Mouse (Mus musculus): ENCODE data around the gene Dnmt3l. TPM values are rescaled to one million over a fixed set of nuclear protein-coding genes. Genes with fewer than 3 reads are reported as not detected.

The Dnmt3l gene
- polyA plus RNA-seq, 1 experiment from 2014 or later = not detected

DNA sequence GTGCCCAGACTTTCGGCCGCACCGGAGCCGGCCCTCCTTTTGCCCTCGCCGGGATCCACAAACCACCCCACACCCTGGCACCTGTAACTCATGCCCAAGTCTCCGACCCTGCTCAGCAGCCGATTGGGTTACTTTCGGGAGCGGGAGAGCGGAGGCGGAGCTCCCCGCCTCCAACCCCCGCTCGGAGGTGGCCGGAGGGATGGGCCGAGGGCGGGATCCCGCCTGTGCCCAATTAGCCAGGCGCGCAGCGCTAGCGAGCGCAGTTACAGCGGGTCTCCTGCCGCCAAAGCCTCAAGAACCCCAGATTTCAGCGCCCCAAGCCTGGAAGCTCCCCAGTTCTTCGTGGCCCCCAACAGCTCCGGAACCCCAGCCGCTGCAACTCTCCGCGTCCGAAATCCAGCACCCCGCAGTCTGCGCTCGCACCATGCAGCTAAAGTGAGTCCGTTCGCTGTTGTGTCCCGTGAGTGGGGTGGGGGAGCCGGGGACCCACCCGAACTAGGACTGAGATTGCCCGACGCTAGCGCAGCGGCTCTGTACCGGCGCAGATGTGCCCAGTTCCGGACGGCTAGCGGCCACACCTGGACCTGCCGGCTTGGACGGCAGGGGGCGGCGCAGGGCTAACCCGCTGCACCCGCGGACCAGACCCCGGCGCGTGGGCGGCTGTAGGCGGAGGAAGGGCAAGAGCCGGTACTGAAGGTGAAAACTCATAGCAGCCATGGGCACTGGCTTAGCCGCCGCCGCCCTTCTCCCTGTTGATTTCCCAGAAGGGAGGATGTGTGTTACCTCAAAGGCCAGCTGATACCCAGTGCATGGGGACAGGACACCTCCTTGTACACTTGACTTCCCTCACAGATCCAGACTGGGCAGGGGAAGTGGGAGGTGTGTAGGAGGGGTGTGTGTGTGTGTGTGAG, 27.6 kb downstream of the Dnmt3l start, which contains the start of gene Icosl:
Gene Icosl, plus strand, starts transcription at position 202 of the 911 bp plus-strand sequence.
- peak within 1 kb of the TSS; percentile 43 for H3K4me3 ChIP-seq (ENCODE audit: low read depth, low read length)
- H3K4me1 ChIP-seq (ENCODE audit: control insufficient read depth, insufficient read depth, low read length) = no peaks in the 10 kb centered on the region
- peak; percentile 87 for ATAC-seq (ENCODE audit: low read depth)
- under 1% methylated on average over 65 of the region's 66 CpGs for WGBS
- H3K27me3 ChIP-seq (ENCODE audit: control insufficient read depth, insufficient read depth, low read length) = peaks cover 5% of the 10 kb centered on the region; the same call in 1 of the 2 replicates
- H3K9ac ChIP-seq (replicated peaks; ENCODE audit: low read depth, low read length) = peak within 1 kb of the TSS; percentile 52
- H3K27ac ChIP-seq (ENCODE audit: low read depth, low read length) = no peak within 1 kb of the TSS
- H3K4me2 ChIP-seq (ENCODE audit: low read depth, low read length) = peak within 1 kb of the TSS; percentile 97
- no peaks in the 10 kb centered on the region for H3K36me3 ChIP-seq (ENCODE audit: control insufficient read depth, insufficient read depth, low read length)
- H3K9me3 ChIP-seq (ENCODE audit: control insufficient read depth, low read length) = no peaks in the 10 kb centered on the region

- Histone ChIP-seq H3K4me2 (ENCODE audit: low read depth, low read length) (no peak overlapping the region), H3K27ac (ENCODE audit: low read depth, low read length) (no peak overlapping the region), H3K4me1 (ENCODE audit: control insufficient read depth, insufficient read depth, low read length) (no peaks in the 10 kb centered on the region), H3K27me3 (ENCODE audit: control insufficient read depth, insufficient read depth, low read length) (peaks cover 1% of the 10 kb centered on the region; the same call in 1 of the 2 replicates), H3K4me3 (ENCODE audit: low read depth, low read length) (no peak overlapping the region), H3K36me3 (ENCODE audit: control insufficient read depth, insufficient read depth, low read length) (no peaks in the 10 kb centered on the region), H3K9ac (replicated peaks; ENCODE audit: low read depth, low read length) (no peak overlapping the region), H3K9me3 (ENCODE audit: control insufficient read depth, low read length) (no peaks in the 10 kb centered on the region)
- WGBS = 80% methylated on average over 4 of the region's 4 CpGs
- no peak for ATAC-seq (ENCODE audit: low read depth)
Measured at GRCm38 (mm10) chr10:78074151-78074550, 32.4 kb downstream of the Dnmt3l start.

GRCm38 (mm10) chr10:78074977-78075376, 33.2 kb downstream of the Dnmt3l start:
- H3K4me1 ChIP-seq (ENCODE audit: control insufficient read depth, insufficient read depth, low read length) = no peaks in the 10 kb centered on the region
- WGBS = 87% methylated on average over 11 of the region's 11 CpGs
- H3K9me3 ChIP-seq (ENCODE audit: control insufficient read depth, low read length) = no peaks in the 10 kb centered on the region
- H3K4me2 ChIP-seq (ENCODE audit: low read depth, low read length) = no peak overlapping the region
- H3K36me3 ChIP-seq (ENCODE audit: control insufficient read depth, insufficient read depth, low read length) = no peaks in the 10 kb centered on the region
- no peak overlapping the region for H3K9ac ChIP-seq (replicated peaks; ENCODE audit: low read depth, low read length)
- no peak overlapping the region for H3K27ac ChIP-seq (ENCODE audit: low read depth, low read length)
- no peak overlapping the region for H3K4me3 ChIP-seq (ENCODE audit: low read depth, low read length)
- H3K27me3 ChIP-seq (ENCODE audit: control insufficient read depth, insufficient read depth, low read length) = no peaks in the 10 kb centered on the region
- no peak for ATAC-seq (ENCODE audit: low read depth)

DNA sequence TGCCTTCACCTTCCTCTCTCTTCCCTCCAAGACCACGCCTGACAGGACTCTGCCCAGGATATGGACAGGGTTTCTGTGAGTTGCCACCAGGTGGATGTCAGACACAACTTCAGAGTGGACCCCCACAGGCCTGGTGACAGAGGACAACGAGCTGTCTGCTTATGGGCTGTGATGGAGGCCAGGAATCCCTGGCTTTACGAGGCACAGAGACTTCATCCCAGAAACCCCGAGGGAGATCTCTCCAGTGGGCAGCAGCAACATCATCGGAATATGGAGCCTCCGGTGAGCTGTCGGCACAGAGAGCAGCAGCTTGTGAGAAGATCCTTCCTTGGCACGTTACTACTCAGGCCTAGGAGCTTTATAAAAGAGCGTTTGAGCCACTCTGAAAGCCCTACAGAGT, 36.1 kb downstream of the Dnmt3l start:
- Histone ChIP-seq H3K4me3 (ENCODE audit: low read depth, low read length) (no peak overlapping the region), H3K27me3 (ENCODE audit: control insufficient read depth, insufficient read depth, low read length) (no peaks in the 10 kb centered on the region), H3K27ac (ENCODE audit: low read depth, low read length) (no peak overlapping the region), H3K9ac (replicated peaks; ENCODE audit: low read depth, low read length) (no peak overlapping the region), H3K36me3 (ENCODE audit: control insufficient read depth, insufficient read depth, low read length) (no peaks in the 10 kb centered on the region), H3K4me1 (ENCODE audit: control insufficient read depth, insufficient read depth, low read length) (no peaks in the 10 kb centered on the region), H3K4me2 (ENCODE audit: low read depth, low read length) (no peak overlapping the region), H3K9me3 (ENCODE audit: control insufficient read depth, low read length) (no peaks in the 10 kb centered on the region)
- 84% methylated on average over 9 of the region's 9 CpGs for WGBS
- no peak for ATAC-seq (ENCODE audit: low read depth)

DNA sequence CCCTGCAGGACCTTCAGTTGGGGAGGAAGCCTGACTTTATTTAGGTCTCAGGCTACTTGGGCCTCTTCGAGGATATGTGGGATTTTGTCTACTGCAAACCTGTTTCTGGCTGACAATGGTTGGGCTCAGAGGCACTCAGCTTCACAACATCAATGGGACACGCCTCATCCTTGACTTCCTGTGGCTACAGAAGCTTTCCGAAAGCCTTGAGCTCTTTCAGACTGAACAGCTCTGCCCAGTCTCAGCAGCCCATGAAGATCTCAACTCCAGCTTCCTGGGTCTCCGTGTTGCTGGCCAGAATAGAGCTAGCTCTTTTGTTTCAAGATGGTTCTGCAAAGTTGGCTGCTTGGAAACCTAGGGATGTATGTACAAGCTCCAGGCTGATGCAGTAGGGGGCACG, 36.5 kb downstream of the Dnmt3l start:
- Histone ChIP-seq H3K9me3 (ENCODE audit: control insufficient read depth, low read length) (no peaks in the 10 kb centered on the region), H3K9ac (replicated peaks; ENCODE audit: low read depth, low read length) (no peak overlapping the region), H3K4me1 (ENCODE audit: control insufficient read depth, insufficient read depth, low read length) (no peaks in the 10 kb centered on the region), H3K27me3 (ENCODE audit: control insufficient read depth, insufficient read depth, low read length) (no peaks in the 10 kb centered on the region), H3K36me3 (ENCODE audit: control insufficient read depth, insufficient read depth, low read length) (no peaks in the 10 kb centered on the region), H3K4me3 (ENCODE audit: low read depth, low read length) (no peak overlapping the region), H3K4me2 (ENCODE audit: low read depth, low read length) (no peak overlapping the region), H3K27ac (ENCODE audit: low read depth, low read length) (no peak overlapping the region)
- ATAC-seq (ENCODE audit: low read depth) = no peak
- 84% methylated on average over 5 of the region's 5 CpGs for WGBS

DNA sequence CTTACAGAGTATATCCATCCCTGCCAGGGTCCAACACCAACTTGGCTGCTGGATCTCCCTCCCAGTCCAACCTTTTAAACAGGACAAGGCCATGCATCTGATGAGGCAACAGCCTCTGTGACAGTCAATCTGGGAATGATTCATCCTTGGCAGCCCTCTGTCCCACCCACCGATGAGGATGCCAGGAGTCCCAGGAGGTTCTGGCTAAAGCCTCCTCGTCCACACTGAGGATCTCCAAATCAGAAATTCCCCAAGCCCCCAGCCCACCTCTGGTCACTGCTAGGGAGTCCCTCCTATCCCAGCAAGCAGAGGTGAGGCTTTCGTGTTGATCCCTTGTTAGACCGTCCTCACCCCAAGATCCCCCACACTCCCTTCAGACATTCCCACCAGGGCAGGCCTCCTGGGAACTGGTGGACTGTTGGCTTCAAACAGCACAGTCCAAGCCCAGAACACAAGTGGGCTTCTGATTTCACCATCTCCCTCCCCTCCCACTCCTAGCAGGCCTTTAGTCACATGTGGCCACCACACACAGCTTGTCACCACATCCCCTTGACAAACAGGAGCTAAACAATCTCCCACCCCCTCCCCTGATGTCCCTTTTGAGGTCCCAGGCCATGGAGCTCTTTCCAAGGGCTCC, 38.3 kb downstream of the Dnmt3l start:
- Histone ChIP-seq H3K9me3 (ENCODE audit: control insufficient read depth, low read length) (no peaks in the 10 kb centered on the region), H3K4me1 (ENCODE audit: control insufficient read depth, insufficient read depth, low read length) (no peaks in the 10 kb centered on the region), H3K4me3 (ENCODE audit: low read depth, low read length) (no peak overlapping the region), H3K9ac (replicated peaks; ENCODE audit: low read depth, low read length) (no peak overlapping the region), H3K4me2 (ENCODE audit: low read depth, low read length) (no peak overlapping the region), H3K36me3 (ENCODE audit: control insufficient read depth, insufficient read depth, low read length) (no peaks in the 10 kb centered on the region), H3K27ac (ENCODE audit: low read depth, low read length) (no peak overlapping the region), H3K27me3 (ENCODE audit: control insufficient read depth, insufficient read depth, low read length) (no peaks in the 10 kb centered on the region)
- ATAC-seq (ENCODE audit: low read depth) = no peak
- 89% methylated on average over 4 of the region's 4 CpGs for WGBS

- Histone ChIP-seq H3K4me2 (ENCODE audit: low read depth, low read length) (no peak overlapping the region), H3K27ac (ENCODE audit: low read depth, low read length) (no peak overlapping the region), H3K27me3 (ENCODE audit: control insufficient read depth, insufficient read depth, low read length) (no peaks in the 10 kb centered on the region), H3K36me3 (ENCODE audit: control insufficient read depth, insufficient read depth, low read length) (no peaks in the 10 kb centered on the region), H3K9me3 (ENCODE audit: control insufficient read depth, low read length) (no peaks in the 10 kb centered on the region), H3K9ac (replicated peaks; ENCODE audit: low read depth, low read length) (no peak overlapping the region), H3K4me3 (ENCODE audit: low read depth, low read length) (no peak overlapping the region), H3K4me1 (ENCODE audit: control insufficient read depth, insufficient read depth, low read length) (no peaks in the 10 kb centered on the region)
- WGBS = 72% methylated on average over 1 of the region's 1 CpGs
- no peak for ATAC-seq (ENCODE audit: low read depth)
Measured at GRCm38 (mm10) chr10:78084073-78084472, 42.3 kb downstream of the Dnmt3l start.

GRCm38 (mm10) chr10:78085711-78086110, 44.0 kb downstream of the Dnmt3l start:
- no peaks in the 10 kb centered on the region for H3K4me1 ChIP-seq (ENCODE audit: control insufficient read depth, insufficient read depth, low read length)
- no peak overlapping the region for H3K4me2 ChIP-seq (ENCODE audit: low read depth, low read length)
- H3K4me3 ChIP-seq (ENCODE audit: low read depth, low read length) = no peak overlapping the region
- H3K27me3 ChIP-seq (ENCODE audit: control insufficient read depth, insufficient read depth, low read length) = no peaks in the 10 kb centered on the region
- H3K27ac ChIP-seq (ENCODE audit: low read depth, low read length) = no peak overlapping the region
- H3K9me3 ChIP-seq (ENCODE audit: control insufficient read depth, low read length) = no peaks in the 10 kb centered on the region
- no peak overlapping the region for H3K9ac ChIP-seq (replicated peaks; ENCODE audit: low read depth, low read length)
- ATAC-seq (ENCODE audit: low read depth) = no peak
- 93% methylated on average over 6 of the region's 6 CpGs for WGBS
- H3K36me3 ChIP-seq (ENCODE audit: control insufficient read depth, insufficient read depth, low read length) = no peaks in the 10 kb centered on the region

- Histone ChIP-seq H3K36me3 (ENCODE audit: control insufficient read depth, insufficient read depth, low read length) (no peaks in the 10 kb centered on the region), H3K4me1 (ENCODE audit: control insufficient read depth, insufficient read depth, low read length) (no peaks in the 10 kb centered on the region), H3K27me3 (ENCODE audit: control insufficient read depth, insufficient read depth, low read length) (no peaks in the 10 kb centered on the region), H3K4me3 (ENCODE audit: low read depth, low read length) (no peak overlapping the region), H3K9me3 (ENCODE audit: control insufficient read depth, low read length) (no peaks in the 10 kb centered on the region), H3K4me2 (ENCODE audit: low read depth, low read length) (no peak overlapping the region), H3K27ac (ENCODE audit: low read depth, low read length) (no peak overlapping the region), H3K9ac (replicated peaks; ENCODE audit: low read depth, low read length) (no peak overlapping the region)
- 84% methylated on average over 10 of the region's 10 CpGs for WGBS
- no peak for ATAC-seq (ENCODE audit: low read depth)
Measured at GRCm38 (mm10) chr10:78086444-78087061, 44.8 kb downstream of the Dnmt3l start.
